Mouse (Mus musculus) liver, adult 2 months (tissue): ENCODE data around the gene Gjc1. TPM values are rescaled to one million over a fixed set of nuclear protein-coding genes. Genes with fewer than 3 reads are reported as not detected.

Source experiments
- DNase-seq: peaks from one replicate; pipeline ENCODE4 v3.0.0-alpha.2; 2011; ENCODE audit warnings: low read depth, low spot score; ENCODE audit errors: extremely low read depth
- H3K27ac ChIP-seq: fragments of 200-500 bp; replicated peaks from 2 replicates; pipeline ENCODE4 v1.5.1; 2012; ENCODE audit warnings: low read depth, mild to moderate bottlenecking, control low read depth, inconsistent platforms, low read length; ENCODE audit not compliant: insufficient read depth
- H3K27me3 ChIP-seq: fragments of 200-500 bp; 2 replicates; pipeline ENCODE4 v1.6.1; 2012; ENCODE audit warnings: mild to moderate bottlenecking, moderate library complexity, low read length, inconsistent platforms; ENCODE audit not compliant: control insufficient read depth, insufficient read depth
- H3K36me3 ChIP-seq: fragments of 200-500 bp; 2 replicates; pipeline ENCODE4 v1.6.1; 2012; ENCODE audit warnings: low read length, inconsistent platforms; ENCODE audit not compliant: control insufficient read depth, insufficient read depth
- H3K4me1 ChIP-seq: fragments of 200-500 bp; 2 replicates; pipeline ENCODE4 v1.6.1; 2011; ENCODE audit warnings: low read length; ENCODE audit not compliant: control insufficient read depth, insufficient read depth
- H3K4me3 ChIP-seq: fragments of 200-500 bp; 2 replicates; pipeline ENCODE4 v1.5.1; 2011; ENCODE audit warnings: low read depth, mild to moderate bottlenecking, control low read depth, low read length, moderate library complexity; ENCODE audit not compliant: insufficient read depth
- H3K79me2 ChIP-seq: fragments of 200-500 bp; 2 replicates; pipeline ENCODE4 v1.6.1; 2012; ENCODE audit warnings: inconsistent platforms, mild to moderate bottlenecking, low read length, moderate library complexity; ENCODE audit not compliant: control insufficient read depth, insufficient read depth
- H3K9ac ChIP-seq: fragments of 200-500 bp; 2 replicates; pipeline ENCODE4 v1.6.1; 2012; ENCODE audit warnings: low read depth, mild to moderate bottlenecking, control low read depth, inconsistent platforms, low read length
- CTCF ChIP-seq: fragments of 200-500 bp; IDR thresholded peaks from 2 replicates; pipeline ENCODE4 v1.5.1; 2011; ENCODE audit warnings: low read depth, low read length, control low read depth
- POLR2A ChIP-seq: fragments of 200-500 bp; IDR thresholded peaks from 2 replicates; pipeline ENCODE4 v1.6.1; 2011; ENCODE audit warnings: low read length, control low read depth; ENCODE audit not compliant: insufficient read depth; ENCODE audit errors: extremely low read depth
- WGBS: fragments of 180-500 bp; shearing (Covaris S2); methylation state at CpG from one replicate; pipeline ENCODE4 v1.1.7; 2018; 5-methylcytosine and 5-hydroxymethylcytosine counted together
- polyA plus RNA-seq: library from polyadenylated mRNA; depleted of rRNA; stranded (reverse); fragments of >200 nt; gene quantifications from 2 replicates; pipeline ENCODE4 v1.2.3, GENCODE M21; 2012
- total RNA-seq: library from RNA; depleted of rRNA; stranded (reverse); fragments of >200 nt; gene quantifications from 2 replicates; pipeline ENCODE4 v1.2.3, GENCODE M21; 2014

The Gjc1 gene
- total and polyA plus RNA-seq, 2 experiments = 0.26 to 0.46 TPM

DNA sequence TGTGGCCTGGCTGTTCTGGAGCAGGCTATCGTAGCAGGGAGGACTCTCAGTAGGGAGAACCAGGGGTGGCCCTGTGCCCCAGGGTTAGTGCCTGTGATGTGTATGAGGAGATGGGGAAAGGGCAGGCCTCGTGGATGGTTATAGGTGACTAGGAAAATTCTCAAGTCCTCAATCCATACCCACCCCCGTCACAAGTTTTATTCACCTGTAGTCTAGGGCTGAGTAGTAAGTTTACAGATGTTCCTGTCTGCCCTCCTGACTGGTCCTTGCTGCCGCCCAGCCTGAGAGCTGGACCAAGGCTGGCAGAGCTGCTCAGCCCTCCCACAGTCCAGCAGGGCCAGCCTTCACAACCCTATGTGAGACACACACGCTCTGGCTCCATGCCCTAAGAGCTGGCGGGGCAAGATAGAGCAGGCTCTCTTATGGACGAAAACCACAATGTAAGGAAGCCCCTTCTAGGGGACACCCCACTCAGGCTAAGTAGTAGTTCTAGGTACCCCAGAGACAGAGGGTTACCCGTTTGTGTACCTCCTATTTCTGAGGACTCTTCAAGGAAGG, 40.3 kb downstream of the Gjc1 start:
- no peaks in the 10 kb centered on the region for H3K27me3 ChIP-seq
- H3K36me3 ChIP-seq = no peaks in the 10 kb centered on the region
- H3K27ac ChIP-seq = no peak overlapping the region
- 90% methylated on average over 8 of the region's 8 CpGs for WGBS
- no peak overlapping the region for H3K9ac ChIP-seq
- no peak for TF ChIP-seq POLR2A
- TF ChIP-seq CTCF = no peak
- H3K79me2 ChIP-seq = no peaks in the 10 kb centered on the region
- H3K4me3 ChIP-seq = no peak overlapping the region
- peaks cover 2% of the 10 kb centered on the region; the same call in 1 of the 2 replicates for H3K4me1 ChIP-seq
- DNase-seq = no peak

DNA sequence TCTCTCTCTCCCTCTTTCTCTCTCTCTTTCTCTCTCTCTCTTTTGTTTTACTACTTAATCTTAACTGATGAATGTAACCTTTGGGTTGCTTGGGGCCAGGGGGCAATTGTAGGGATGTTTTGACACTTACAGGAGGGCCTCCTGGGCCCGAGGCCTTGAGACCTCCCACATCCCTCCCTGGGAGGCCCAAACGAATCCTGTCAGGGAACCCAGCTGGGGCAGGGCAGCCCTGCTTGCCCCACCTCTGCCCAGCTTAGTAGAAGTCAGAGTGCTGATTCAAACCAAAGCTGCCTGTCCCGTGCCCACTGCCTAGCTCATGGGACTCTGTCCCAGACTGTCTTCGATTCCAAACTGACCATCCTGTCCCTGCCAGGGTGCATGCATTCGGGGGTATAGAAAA, 40.9 kb downstream of the Gjc1 start:
- WGBS = 78% methylated on average over 5 of the region's 5 CpGs
- H3K4me3 ChIP-seq = no peak overlapping the region
- H3K9ac ChIP-seq = no peak overlapping the region
- no peak for DNase-seq
- H3K36me3 ChIP-seq = no peaks in the 10 kb centered on the region
- no peaks in the 10 kb centered on the region for H3K27me3 ChIP-seq
- no peak overlapping the region for H3K27ac ChIP-seq
- no peaks in the 10 kb centered on the region for H3K79me2 ChIP-seq
- H3K4me1 ChIP-seq = peaks cover 4% of the 10 kb centered on the region; the same call in 1 of the 2 replicates
- TF ChIP-seq CTCF (no peak), POLR2A (no peak)

DNA sequence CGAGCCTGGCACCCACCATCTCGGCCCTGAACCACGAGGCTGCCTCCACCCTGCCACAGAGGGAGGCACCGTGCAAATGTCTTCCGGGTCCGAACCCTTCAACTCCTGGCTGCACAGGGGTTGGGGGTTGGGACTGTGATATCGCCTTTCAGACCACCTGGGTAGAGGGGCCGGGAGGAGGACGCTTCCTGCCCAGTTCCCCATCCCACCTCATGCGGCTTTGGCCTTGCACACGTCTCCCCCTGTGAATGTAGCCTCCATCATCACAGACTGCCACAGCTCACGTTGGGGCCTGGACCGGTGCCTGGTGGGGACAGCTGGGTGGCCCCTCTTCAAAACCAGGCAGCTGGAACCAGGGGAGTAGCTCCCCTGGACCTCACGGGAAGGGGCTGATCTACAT, 41.3 kb downstream of the Gjc1 start:
- no peaks in the 10 kb centered on the region for H3K79me2 ChIP-seq
- H3K4me1 ChIP-seq = peaks cover 4% of the 10 kb centered on the region; the same call in 1 of the 2 replicates
- whole genome bisulfite sequencing = 79% methylated on average over 14 of the region's 14 CpGs
- no peak overlapping the region for H3K27ac ChIP-seq
- no peaks in the 10 kb centered on the region for H3K36me3 ChIP-seq
- DNase-seq = no peak
- H3K4me3 ChIP-seq = no peak overlapping the region
- no peak overlapping the region for H3K9ac ChIP-seq
- TF ChIP-seq POLR2A = no peak
- TF ChIP-seq CTCF = no peak
- no peaks in the 10 kb centered on the region for H3K27me3 ChIP-seq

DNA sequence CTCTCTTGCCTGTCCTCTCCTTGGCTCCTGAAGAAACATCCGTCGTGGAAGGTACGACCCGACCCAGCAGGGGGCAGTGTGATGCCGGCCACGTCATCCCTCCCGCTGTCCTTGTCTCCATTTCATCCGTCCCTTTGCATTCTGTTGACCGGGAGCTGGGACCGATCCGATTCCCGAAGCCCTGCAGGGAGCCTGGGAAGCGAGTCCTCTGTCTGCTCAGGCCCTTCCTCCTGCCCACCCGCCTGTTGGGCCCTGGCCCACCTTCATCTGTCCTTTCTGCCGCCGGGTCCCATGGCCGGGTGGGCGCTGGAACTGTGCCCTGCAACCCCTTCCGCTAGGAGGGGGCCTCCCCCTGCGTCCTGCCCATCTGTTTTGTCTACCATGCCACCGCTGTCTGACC, 41.9 kb downstream of the Gjc1 start:
- Histone ChIP-seq H3K36me3 (no peaks in the 10 kb centered on the region), H3K27me3 (no peaks in the 10 kb centered on the region), H3K27ac (no peak overlapping the region), H3K79me2 (no peaks in the 10 kb centered on the region), H3K4me3 (0 out of 2 replicates have a peak overlapping the region, but pooled peaks have one; percentile 14), H3K4me1 (peaks cover 4% of the 10 kb centered on the region; the same call in 1 of the 2 replicates), H3K9ac (no peak overlapping the region)
- no peak for DNase-seq
- TF ChIP-seq CTCF (peak; percentile 89), POLR2A (no peak)
- 40% methylated on average over 21 of the region's 21 CpGs for WGBS

DNA sequence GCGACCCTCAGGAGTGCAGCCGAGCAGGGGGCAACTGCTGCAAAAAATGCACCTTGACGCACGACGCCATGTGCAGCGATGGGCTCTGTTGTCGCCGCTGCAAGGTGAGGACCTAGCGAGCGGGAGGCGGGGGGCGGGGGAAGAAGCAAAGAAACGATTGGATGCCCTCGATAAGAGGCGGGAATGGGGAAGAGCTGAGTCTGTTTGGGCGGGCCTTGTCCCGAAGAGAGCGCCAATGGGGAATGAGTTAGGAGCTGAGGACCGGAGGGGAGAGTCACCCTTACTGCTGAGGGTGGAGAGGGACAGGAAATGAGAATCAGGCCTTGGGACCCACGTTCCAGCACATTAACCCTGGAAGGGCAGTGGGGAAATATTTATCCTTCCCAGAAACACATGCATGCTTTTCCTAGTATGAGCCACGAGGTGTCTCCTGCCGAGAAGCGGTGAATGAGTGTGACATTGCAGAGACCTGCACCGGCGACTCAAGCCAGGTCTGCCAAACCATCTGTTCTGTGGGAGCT, 44.8 kb downstream of the Gjc1 start:
- Histone ChIP-seq H3K9ac (peak overlapping the region; percentile 33; the same call in 1 of the 2 replicates), H3K4me1 (peaks cover 4% of the 10 kb centered on the region; the same call in 1 of the 2 replicates), H3K36me3 (no peaks in the 10 kb centered on the region), H3K4me3 (peak overlapping the region; percentile 48; the same call in 1 of the 2 replicates), H3K27me3 (no peaks in the 10 kb centered on the region), H3K27ac (no peak overlapping the region), H3K79me2 (no peaks in the 10 kb centered on the region)
- no peak for TF ChIP-seq POLR2A
- TF ChIP-seq CTCF = peak; percentile 44; the same call in 1 of the 2 replicates
- 2% methylated on average over 25 of the region's 25 CpGs for WGBS
- peak; percentile 71 for DNase-seq
